Mouse (Mus musculus) E14TG2a.4 (cell line): ENCODE measurements at regions not wholly inside any gene's neighbourhood (a gene's known extent, or its start where the extent isn't known, plus 50 kb on each side); places are given as distances from the start of the nearest gene placed in this dataset.

Experiments
- CTCF ChIP-seq: conservative IDR thresholded peaks from 2 replicates; pipeline ENCODE4 v1.5.1; 2014; ENCODE audit warnings: low read length
- POU5F1 ChIP-seq: IDR thresholded peaks from 2 replicates; pipeline ENCODE4 v1.6.1; 2014; ENCODE audit warnings: low read length, borderline replicate concordance

- TF ChIP-seq CTCF (no peak), POU5F1 (no peak)
Observed at GRCm38 (mm10) chr19:59673537-59673936, 215.4 kb downstream of the Emx2 start.
